8 mouse cellular contexts compared by ENCODE assay signal in genomic region chr17:21515403-21516105, GRCm38 (mm10). TPM values are rescaled to one million over a fixed set of nuclear protein-coding genes. Genes with fewer than 3 reads are reported as not detected.
A peak's percentile ranks its signal among the peaks of the same experiment; 100 is the strongest.
DNase-seq lines count a peak whose midpoint lies in the region; ATAC-seq lines count a peak whose summit lies in the region.

No protein-coding gene starts in this region.

- H3K36me3 ChIP-seq in embryonic facial prominence, embryonic 14.5 days (ENCODE audit: control insufficient read depth, insufficient read depth, low read length) = 0 out of 2 replicates have a peak, but pooled peaks cover 7% of the 10 kb centered on the region
- peaks cover 8% of the 10 kb centered on the region for H3K36me3 ChIP-seq in heart, embryonic 12.5 days
- H3K36me3 ChIP-seq in kidney, embryonic 16.5 days (ENCODE audit: insufficient read depth, low read length) = peaks cover 6% of the 10 kb centered on the region; the same call in 1 of the 2 replicates
- H3K36me3 ChIP-seq in liver, embryonic 11.5 days (ENCODE audit: control insufficient read depth, insufficient read depth, low read length) = no peaks in the 10 kb centered on the region
- H3K36me3 ChIP-seq in stomach, embryonic 16.5 days (ENCODE audit: control insufficient read depth, insufficient read depth, low read length) = 0 out of 2 replicates have a peak, but pooled peaks cover 4% of the 10 kb centered on the region

- peak overlapping the region; percentile 57 for H3K4me3 ChIP-seq in embryonic facial prominence, embryonic 14.5 days (ENCODE audit: low read depth, low read length)
- peak overlapping the region; percentile 57 for H3K4me3 ChIP-seq in heart, embryonic 12.5 days
- peak overlapping the region; percentile 73 for H3K4me3 ChIP-seq in kidney, embryonic 16.5 days (ENCODE audit: low read length)
- peak overlapping the region; percentile 65 for H3K4me3 ChIP-seq in liver, embryonic 11.5 days (ENCODE audit: low read depth, low read length)
- H3K4me3 ChIP-seq in stomach, embryonic 16.5 days (replicated peaks; ENCODE audit: low read length) = peak overlapping the region; percentile 60

- no peaks in the 10 kb centered on the region for H3K4me1 ChIP-seq in embryonic facial prominence, embryonic 14.5 days (ENCODE audit: control insufficient read depth, insufficient read depth, low read length)
- no peaks in the 10 kb centered on the region for H3K4me1 ChIP-seq in heart, embryonic 12.5 days (replicated peaks)
- peaks cover 5% of the 10 kb centered on the region; the same call in 1 of the 2 replicates for H3K4me1 ChIP-seq in kidney, embryonic 16.5 days (ENCODE audit: insufficient read depth, low read length)
- H3K4me1 ChIP-seq in liver, embryonic 11.5 days (replicated peaks; ENCODE audit: control insufficient read depth, insufficient read depth, low read length) = no peaks in the 10 kb centered on the region
- peaks cover 4% of the 10 kb centered on the region for H3K4me1 ChIP-seq in stomach, embryonic 16.5 days (ENCODE audit: control insufficient read depth, insufficient read depth, low read length)

- peak overlapping the region; percentile 79 for H3K4me2 ChIP-seq in embryonic facial prominence, embryonic 14.5 days (ENCODE audit: low read depth, low read length)
- peak overlapping the region; percentile 76 for H3K4me2 ChIP-seq in heart, embryonic 12.5 days
- peak overlapping the region; percentile 87 for H3K4me2 ChIP-seq in kidney, embryonic 16.5 days (replicated peaks; ENCODE audit: low read depth, low read length)
- H3K4me2 ChIP-seq in liver, embryonic 11.5 days = peak overlapping the region; percentile 75
- H3K4me2 ChIP-seq in stomach, embryonic 16.5 days (ENCODE audit: low read depth, low read length) = peak overlapping the region; percentile 90

- under 1% methylated on average over 8 of the region's 8 CpGs for WGBS in embryonic facial prominence, embryonic 14.5 days
- WGBS in heart, embryonic 12.5 days = 2% methylated on average over 8 of the region's 8 CpGs
- under 1% methylated on average over 8 of the region's 8 CpGs for WGBS in kidney, embryonic 16.5 days
- under 1% methylated on average over 8 of the region's 8 CpGs for WGBS in liver, embryonic 11.5 days
- 2% methylated on average over 8 of the region's 8 CpGs for WGBS in stomach, embryonic 16.5 days

- peak overlapping the region; percentile 94 for H3K27ac ChIP-seq in embryonic facial prominence, embryonic 14.5 days (replicated peaks; ENCODE audit: low read depth, low read length)
- H3K27ac ChIP-seq in heart, embryonic 12.5 days (ENCODE audit: poor library complexity, severe bottlenecking) = peak overlapping the region; percentile 85; the same call in 1 of the 2 replicates
- H3K27ac ChIP-seq in kidney, embryonic 16.5 days (ENCODE audit: low read length) = peak overlapping the region; percentile 97
- no peak overlapping the region for H3K27ac ChIP-seq in liver, embryonic 11.5 days (ENCODE audit: low read depth, low read length)
- H3K27ac ChIP-seq in stomach, embryonic 16.5 days (ENCODE audit: low read length) = peak overlapping the region; percentile 97

- no peaks in the 10 kb centered on the region for H3K27me3 ChIP-seq in embryonic facial prominence, embryonic 14.5 days (replicated peaks; ENCODE audit: control insufficient read depth, insufficient read depth, low read length)
- H3K27me3 ChIP-seq in heart, embryonic 12.5 days (replicated peaks) = no peaks in the 10 kb centered on the region
- no peaks in the 10 kb centered on the region for H3K27me3 ChIP-seq in kidney, embryonic 16.5 days (ENCODE audit: insufficient read depth, low read length)
- no peaks in the 10 kb centered on the region for H3K27me3 ChIP-seq in liver, embryonic 11.5 days (replicated peaks; ENCODE audit: control insufficient read depth, insufficient read depth, low read length)
- H3K27me3 ChIP-seq in stomach, embryonic 16.5 days (ENCODE audit: control insufficient read depth, insufficient read depth, low read length) = no peaks in the 10 kb centered on the region

- H3K9ac ChIP-seq in embryonic facial prominence, embryonic 14.5 days (ENCODE audit: low read depth, low read length) = peak overlapping the region; percentile 73
- no peak overlapping the region for H3K9ac ChIP-seq in heart, embryonic 12.5 days
- H3K9ac ChIP-seq in kidney, embryonic 16.5 days (replicated peaks; ENCODE audit: low read length) = peak overlapping the region; percentile 41
- H3K9ac ChIP-seq in liver, embryonic 11.5 days (ENCODE audit: low read depth, low read length) = 0 out of 2 replicates have a peak overlapping the region, but pooled peaks have one; percentile 20
- H3K9ac ChIP-seq in stomach, embryonic 16.5 days (ENCODE audit: low read length) = peak overlapping the region; percentile 77

- H3K9me3 ChIP-seq in embryonic facial prominence, embryonic 14.5 days (ENCODE audit: control insufficient read depth, low read length) = no peaks in the 10 kb centered on the region
- no peaks in the 10 kb centered on the region; the same call in 1 of the 2 replicates for H3K9me3 ChIP-seq in heart, embryonic 12.5 days (replicated peaks)
- 0 out of 2 replicates have a peak, but pooled peaks cover 2% of the 10 kb centered on the region for H3K9me3 ChIP-seq in kidney, embryonic 16.5 days (ENCODE audit: low read length)
- no peaks in the 10 kb centered on the region for H3K9me3 ChIP-seq in liver, embryonic 11.5 days (ENCODE audit: control insufficient read depth, low read length)
- H3K9me3 ChIP-seq in stomach, embryonic 16.5 days (replicated peaks; ENCODE audit: control insufficient read depth, low read length) = no peaks in the 10 kb centered on the region

- peak; percentile 51 for ATAC-seq in embryonic facial prominence, embryonic 14.5 days (ENCODE audit: low read depth)
- peak; percentile 56; the same call in 1 of the 2 replicates for ATAC-seq in heart, embryonic 12.5 days (ENCODE audit: insufficient number of reproducible peaks, low FRiP score)
- ATAC-seq in kidney, embryonic 16.5 days (ENCODE audit: low FRiP score, low TSS enrichment) = peak; percentile 71; the same call in 1 of the 2 replicates
- peak; percentile 64 for ATAC-seq in liver, embryonic 11.5 days (replicated peaks; ENCODE audit: low FRiP score)
- ATAC-seq in monocyte, adult 5-6 weeks (replicated peaks; ENCODE audit: insufficient number of reproducible peaks, low FRiP score, low TSS enrichment, poor library complexity, severe bottlenecking) = peak; percentile 83
- ATAC-seq in stomach, embryonic 16.5 days (ENCODE audit: insufficient read depth, low FRiP score) = no peak

- DNase-seq in CD4-positive helper T cell, adult 2 months (ENCODE audit: low read depth, low spot score) = peak; percentile 85
- DNase-seq in adrenal gland, postnatal 25 days = peak; percentile 29
- peak; percentile 93 for DNase-seq in embryonic facial prominence, embryonic 14.5 days (ENCODE audit: low spot score)
- DNase-seq in liver, embryonic 11.5 days (ENCODE audit: low spot score) = no peak

RNA-seq across cellular contexts. Expression of gene Zfp52, which starts 19.8 kb away (rescaled TPM):
- total RNA-seq in adrenal gland, postnatal 25 days (2021) = 30.4 and 31.9 TPM in 2 replicates
- 3.1 and 4.0 TPM in 2 replicates for polyA plus RNA-seq in embryonic facial prominence, embryonic 14.5 days (2014; fragmentation: Nextera tagmentation; extraction: Ambion mirVana)
- 2.6 and 2.9 TPM in 2 replicates for polyA plus RNA-seq in heart, embryonic 12.5 days (2016; fragmentation: Nextera tagmentation; extraction: Ambion mirVana)
- 4.9 and 5.2 TPM in 2 replicates for polyA plus RNA-seq in kidney, embryonic 16.5 days (2015; fragmentation: Nextera tagmentation; extraction: Ambion mirVana)
- polyA plus RNA-seq in liver, embryonic 11.5 days (2014; fragmentation: Nextera tagmentation; extraction: Ambion mirVana) = 1.7 and 2.5 TPM in 2 replicates
- 49.3 to 103 TPM (median 59.5 TPM) in 3 replicates for total RNA-seq in monocyte, adult 5-6 weeks (2017)
- polyA plus RNA-seq in stomach, embryonic 16.5 days (2015; fragmentation: Nextera tagmentation; extraction: Ambion mirVana) = 5.8 and 6.6 TPM in 2 replicates

RNA-seq across cellular contexts. Expression of gene Zfp53, which starts 26.8 kb away (rescaled TPM):
- total RNA-seq in adrenal gland, postnatal 25 days (2021) = 4.7 and 5.4 TPM in 2 replicates
- 7.3 and 10.4 TPM in 2 replicates for polyA plus RNA-seq in embryonic facial prominence, embryonic 14.5 days (2014; fragmentation: Nextera tagmentation; extraction: Ambion mirVana)
- polyA plus RNA-seq in heart, embryonic 12.5 days (2016; fragmentation: Nextera tagmentation; extraction: Ambion mirVana) = 5.6 and 5.9 TPM in 2 replicates
- polyA plus RNA-seq in kidney, embryonic 16.5 days (2015; fragmentation: Nextera tagmentation; extraction: Ambion mirVana) = 11.4 and 12.3 TPM in 2 replicates
- 7.5 and 7.8 TPM in 2 replicates for polyA plus RNA-seq in liver, embryonic 11.5 days (2014; fragmentation: Nextera tagmentation; extraction: Ambion mirVana)
- 39.0 to 49.6 TPM (median 42.5 TPM) in 3 replicates for total RNA-seq in monocyte, adult 5-6 weeks (2017)
- 13.8 and 14.3 TPM in 2 replicates for polyA plus RNA-seq in stomach, embryonic 16.5 days (2015; fragmentation: Nextera tagmentation; extraction: Ambion mirVana)

RNA-seq across cellular contexts. Expression of gene Zfp948, which starts 51.3 kb away (rescaled TPM):
- total RNA-seq in adrenal gland, postnatal 25 days (2021) = 10.0 and 10.7 TPM in 2 replicates
- polyA plus RNA-seq in embryonic facial prominence, embryonic 14.5 days (2014; fragmentation: Nextera tagmentation; extraction: Ambion mirVana) = 23.1 and 24.6 TPM in 2 replicates
- polyA plus RNA-seq in heart, embryonic 12.5 days (2016; fragmentation: Nextera tagmentation; extraction: Ambion mirVana) = 14.4 and 15.1 TPM in 2 replicates
- 20.5 and 20.6 TPM in 2 replicates for polyA plus RNA-seq in kidney, embryonic 16.5 days (2015; fragmentation: Nextera tagmentation; extraction: Ambion mirVana)
- 13.7 and 14.9 TPM in 2 replicates for polyA plus RNA-seq in liver, embryonic 11.5 days (2014; fragmentation: Nextera tagmentation; extraction: Ambion mirVana)
- 0.43 to 5.9 TPM (median 5.0 TPM) in 3 replicates for total RNA-seq in monocyte, adult 5-6 weeks (2017)
- 19.0 and 21.3 TPM in 2 replicates for polyA plus RNA-seq in stomach, embryonic 16.5 days (2015; fragmentation: Nextera tagmentation; extraction: Ambion mirVana)
